Mouse (Mus musculus) erythroblast, embryonic 14.5 days (primary cell): ENCODE results near the gene Bach2.

ENCODE experiments used
- GATA1 ChIP-seq: IDR thresholded peaks from 2 replicates; pipeline ENCODE4 v1.6.1; 2012; ENCODE audit warnings: low read length, inconsistent platforms, mixed read lengths
- TAL1 ChIP-seq: IDR thresholded peaks from 3 replicates; pipeline ENCODE4 v1.6.1; 2012; ENCODE audit warnings: low read length, inconsistent platforms, mixed read lengths

GRCm38 (mm10) chr4:32587543-32587942, 348.9 kb downstream of the Bach2 start:
- TF ChIP-seq GATA1 (no peak), TAL1 (no peak)
